Mouse (Mus musculus) megakaryocyte-erythroid progenitor cell, adult 5 weeks (primary cell): ENCODE measurements around the gene Sh3rf3. TPM values are rescaled to one million over a fixed set of nuclear protein-coding genes. Genes with fewer than 3 reads are reported as not detected.

Experiments used
- polyA plus RNA-seq: library from polyadenylated mRNA; stranded (reverse); fragments of >175 nt; gene quantifications from 2 replicates; pipeline ENCODE4 v1.2.3, GENCODE M21; 2012

Sh3rf3 gene
- 0.17 TPM in 1 of 2 replicates, not detected in the other for polyA plus RNA-seq

DNA sequence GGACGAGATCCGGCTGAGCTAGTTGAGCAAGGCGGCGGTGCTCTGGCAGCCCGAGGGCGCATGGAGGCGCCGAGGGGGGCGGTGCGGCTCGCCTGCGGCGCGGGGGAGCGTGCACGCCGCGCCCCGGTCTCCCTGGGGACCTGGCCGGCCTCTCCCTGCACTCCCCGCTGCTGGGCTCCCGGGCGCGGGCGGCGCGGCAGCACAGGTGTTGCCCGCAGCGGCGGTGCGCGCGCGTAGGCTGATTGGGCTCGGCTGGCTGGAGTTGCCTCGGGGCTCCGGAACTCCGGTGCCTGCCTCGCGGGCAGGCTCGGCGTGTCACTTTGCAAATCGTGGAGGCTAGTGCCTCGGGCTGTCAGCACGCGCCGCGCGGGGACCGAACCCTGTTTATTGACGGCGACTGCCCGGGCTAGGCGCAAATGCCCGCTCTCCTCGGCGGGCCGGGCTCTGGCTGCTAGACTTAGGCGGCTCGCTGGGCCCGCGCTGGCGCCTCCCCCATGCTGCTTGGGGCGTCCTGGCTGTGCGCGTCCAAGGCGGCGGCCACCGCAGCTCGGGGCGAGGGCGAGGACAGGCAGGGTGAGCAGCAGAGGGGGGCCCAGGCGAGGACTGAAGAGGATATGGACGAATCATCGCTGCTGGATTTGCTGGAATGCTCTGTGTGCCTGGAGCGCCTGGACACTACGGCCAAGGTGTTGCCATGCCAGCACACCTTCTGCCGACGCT lies at the start of gene Sh3rf3:
Gene Sh3rf3 (plus strand): TSS at position 279 of the 720 bp plus-strand sequence.

Other genes starting within 250 kb of the Sh3rf3 start
- 0.09 TPM in 1 of 2 replicates, not detected in the other for gene Edar, start 137.7 kb upstream of the Sh3rf3 start, polyA plus RNA-seq
- not detected in 2 replicates for gene Gm17542, start 95.1 kb upstream of the Sh3rf3 start, polyA plus RNA-seq